Mouse (Mus musculus) adrenal gland, postnatal 0 days (tissue): Measurements from ENCODE around the gene Igsf6. TPM values are rescaled to one million over a fixed set of nuclear protein-coding genes. Genes with fewer than 3 reads are reported as not detected.

Experiments used
- polyA plus RNA-seq: library from polyadenylated mRNA; unstranded; fragments of >200 nt; fragmentation: Nextera tagmentation; extraction: Ambion mirVana; gene quantifications from 2 replicates; pipeline ENCODE4 v1.2.1, GENCODE M21; 2015

The Igsf6 gene
- polyA plus RNA-seq = 3.9 and 4.5 TPM in 2 replicates

GRCm38 (mm10) chr7:121074281-121074680, at the start of gene Igsf6:
Gene Igsf6 (minus strand): TSS chr7:121074572.

GRCm38 (mm10) chr7:121081350-121081749, 7.0 kb upstream of the Igsf6 start, which contains the start of gene Otoa:
Gene Otoa (plus strand): TSS chr7:121081650.

GRCm38 (mm10) chr7:121033856-121034652, 40.3 kb downstream of the Igsf6 start, which contains the start of gene Mettl9:
Gene Mettl9 (plus strand): TSS chr7:121034445.

Other genes starting within 250 kb of the Igsf6 start
- 25.6 and 29.4 TPM in 2 replicates for gene Eef2k, start 231.7 kb downstream of the Igsf6 start, polyA plus RNA-seq
- 12.3 and 20.2 TPM in 2 replicates for gene Polr3e, start 156.8 kb downstream of the Igsf6 start, polyA plus RNA-seq
- 6.3 and 6.6 TPM in 2 replicates for gene Cdr2, start 92.3 kb downstream of the Igsf6 start, polyA plus RNA-seq
- gene Mfsd13b, start 92.1 kb downstream of the Igsf6 start, polyA plus RNA-seq = 0.43 and 0.94 TPM in 2 replicates
- gene Mettl9, start 40.1 kb downstream of the Igsf6 start, polyA plus RNA-seq = 107 and 132 TPM in 2 replicates
- gene Otoa, start 7.1 kb upstream of the Igsf6 start, polyA plus RNA-seq = 0.69 and 0.77 TPM in 2 replicates